Mouse (Mus musculus): ENCODE data around the gene Tspo2. TPM values are rescaled to one million over a fixed set of nuclear protein-coding genes. Genes with fewer than 3 reads are reported as not detected.
A peak's percentile ranks its signal among the peaks of the same experiment; 100 is the strongest.

Gene Tspo2
- total RNA-seq, 2 experiments from 2014 or later: not detected

GRCm38 (mm10) chr17:48425823-48426612, 25.3 kb downstream of the Tspo2 start:
- intact Hi-C loops (cut with DNase I): no loop called here
- DNase-seq (ENCODE audit: low spot score in 2 of 2): no peak

- intact Hi-C loops (cut with DNase I): no loop called here
- no peak for DNase-seq (ENCODE audit: low spot score in 2 of 2)
Measured at GRCm38 (mm10) chr17:48424237-48424636, 27.1 kb downstream of the Tspo2 start.

- DNase-seq (ENCODE audit: low spot score in 2 of 2): no peak
- intact Hi-C loops (cut with DNase I): loop anchor here (5.0 kb wide), 1 partner anchor 753 kb away; no protein-coding TSS in a partner anchor
Measured at GRCm38 (mm10) chr17:48419571-48419970, 31.8 kb downstream of the Tspo2 start.

GRCm38 (mm10) chr17:48418781-48419180, 32.5 kb downstream of the Tspo2 start:
- intact Hi-C loops (cut with DNase I): loop anchor here (5.0 kb wide), 1 partner anchor 754 kb away; no protein-coding TSS in a partner anchor
- DNase-seq (ENCODE audit: low spot score in 2 of 2): no peak

GRCm38 (mm10) chr17:48418174-48418573, 33.1 kb downstream of the Tspo2 start:
- DNase-seq (ENCODE audit: low spot score in 2 of 2): peak in 1 of 2 experiments; percentile 27
- intact Hi-C loops (cut with DNase I): loop anchor here (5.0 kb wide), 1 partner anchor 754 kb away; no protein-coding TSS in a partner anchor

- intact Hi-C loops (cut with DNase I): loop anchor here (2.0 to 5.0 kb wide), 2 partner anchors 185 to 755 kb away; no protein-coding TSS in a partner anchor
- DNase-seq (ENCODE audit: low spot score in 2 of 2): no peak
Measured at GRCm38 (mm10) chr17:48417521-48417920, 33.8 kb downstream of the Tspo2 start.

- intact Hi-C loops (cut with DNase I): loop anchor here (2.0 to 5.0 kb wide), 2 partner anchors 186 to 756 kb away; no protein-coding TSS in a partner anchor
- peak; percentile 47 to 57 for DNase-seq (ENCODE audit: low spot score in 2 of 2)
Measured at GRCm38 (mm10) chr17:48416425-48417195, 34.7 kb downstream of the Tspo2 start.

GRCm38 (mm10) chr17:48416011-48416410, 35.3 kb downstream of the Tspo2 start:
- intact Hi-C loops (cut with DNase I): loop anchor here (2.0 to 5.0 kb wide), 2 partner anchors 187 to 756 kb away; no protein-coding TSS in a partner anchor

GRCm38 (mm10) chr17:48411241-48411640, 40.1 kb downstream of the Tspo2 start:
- intact Hi-C loops (cut with DNase I): no loop called here
- DNase-seq (ENCODE audit: low spot score in 2 of 2): no peak

More at GRCm38 (mm10) chr17:48416011-48416410, 35.3 kb downstream of the Tspo2 start:
- no peak for DNase-seq (ENCODE audit: low spot score in 2 of 2)

- intact Hi-C loops (cut with DNase I): no loop called here
Measured at GRCm38 (mm10) chr17:48410299-48410785, 41.0 kb downstream of the Tspo2 start.

GRCm38 (mm10) chr17:48409380-48410298, 41.7 kb downstream of the Tspo2 start, which contains the start of the genes Nfya and Oard1:
TSS of gene Nfya (minus strand) at chr17:48409906.
TSS of gene Oard1 (plus strand) at chr17:48410014.
- peak; percentile 99 to 100 for DNase-seq (ENCODE audit: low spot score in 2 of 2)
- intact Hi-C loops (cut with DNase I): loop anchor here (1.0 to 10.0 kb wide), 5 partner anchors 36 to 535 kb away; partner anchors contain the start of gene Trem2

More at GRCm38 (mm10) chr17:48410299-48410785, 41.0 kb downstream of the Tspo2 start:
- DNase-seq (ENCODE audit: low spot score in 2 of 2): no peak

- peak; percentile 65 to 70 for DNase-seq (ENCODE audit: low spot score in 2 of 2)
- intact Hi-C loops (cut with DNase I): loop anchor here (1.0 to 10.0 kb wide), 5 partner anchors 35 to 534 kb away; partner anchors contain the start of gene Trem2
Measured at GRCm38 (mm10) chr17:48408526-48409291, 42.6 kb downstream of the Tspo2 start.

GRCm38 (mm10) chr17:48407910-48408525, 43.3 kb downstream of the Tspo2 start:
- intact Hi-C loops (cut with DNase I): loop anchor here (5.0 to 10.0 kb wide), 4 partner anchors 61 to 533 kb away; partner anchors contain the start of gene Trem2
- DNase-seq (ENCODE audit: low spot score in 2 of 2): no peak

GRCm38 (mm10) chr17:48407154-48407553, 44.2 kb downstream of the Tspo2 start:
- intact Hi-C loops (cut with DNase I): loop anchor here (5.0 to 10.0 kb wide), 4 partner anchors 60 to 532 kb away; partner anchors contain the start of gene Trem2
- peak in 1 of 2 experiments; percentile 73 for DNase-seq (ENCODE audit: low spot score in 2 of 2)

- DNase-seq (ENCODE audit: low spot score in 2 of 2): no peak
- intact Hi-C loops (cut with DNase I): loop anchor here (5.0 to 10.0 kb wide), 4 partner anchors 57 to 530 kb away; partner anchors contain the start of gene Trem2
Measured at GRCm38 (mm10) chr17:48404706-48405105, 46.6 kb downstream of the Tspo2 start.

GRCm38 (mm10) chr17:48403848-48404247, 47.5 kb downstream of the Tspo2 start:
- intact Hi-C loops (cut with DNase I): loop anchor here (10.0 kb wide), 1 partner anchor 529 kb away; no protein-coding TSS in a partner anchor
- no peak for DNase-seq (ENCODE audit: low spot score in 2 of 2)

- intact Hi-C loops (cut with DNase I): loop anchor here (10.0 kb wide), 1 partner anchor 528 kb away; no protein-coding TSS in a partner anchor
- no peak for DNase-seq (ENCODE audit: low spot score in 2 of 2)
Measured at GRCm38 (mm10) chr17:48402751-48403150, 48.6 kb downstream of the Tspo2 start.

Data from left cerebral cortex, postnatal 25 days (tissue).